Mouse (Mus musculus) embryonic facial prominence, embryonic 14.5 days (tissue): ENCODE measurements around the gene Mcfd2. TPM values are rescaled to one million over a fixed set of nuclear protein-coding genes. Genes with fewer than 3 reads are reported as not detected.
A peak's percentile ranks its signal among the peaks of the same experiment; 100 is the strongest.

ENCODE experiments used
- ATAC-seq: fragments of 200-750 bp; cut with Nextera tagmentation; 2 replicates; pipeline ENCODE4 v1.8.0; 2017; ENCODE audit warnings: low read depth, moderate number of reproducible peaks, moderate TSS enrichment
- DNase-seq: peaks from one replicate; pipeline ENCODE4 v3.0.0-alpha.2; 2015; ENCODE audit warnings: low spot score
- H3K27ac ChIP-seq: fragments of 300-500 bp; sonication (generic); replicated peaks from 2 replicates; pipeline ENCODE4 v1.5.1; 2014; ENCODE audit warnings: low read depth, mild to moderate bottlenecking, low read length, moderate library complexity
- H3K27me3 ChIP-seq: fragments of 300-500 bp; sonication (generic); replicated peaks from 2 replicates; pipeline ENCODE4 v1.6.1; 2014; ENCODE audit warnings: low read length; ENCODE audit not compliant: control insufficient read depth, insufficient read depth
- H3K36me3 ChIP-seq: fragments of 300-500 bp; sonication (generic); 2 replicates; pipeline ENCODE4 v1.6.1; 2014; ENCODE audit warnings: low read length, mixed read lengths; ENCODE audit not compliant: control insufficient read depth, insufficient read depth
- H3K4me1 ChIP-seq: fragments of 300-500 bp; sonication (generic); 2 replicates; pipeline ENCODE4 v1.6.1; 2014; ENCODE audit warnings: antibody characterized with exemption, low read length; ENCODE audit not compliant: control insufficient read depth, insufficient read depth
- H3K4me2 ChIP-seq: fragments of 300-500 bp; sonication (generic); 2 replicates; pipeline ENCODE4 v1.6.1; 2014; ENCODE audit warnings: low read depth, mild to moderate bottlenecking, low read length, moderate library complexity, mixed read lengths
- H3K4me3 ChIP-seq: fragments of 300-500 bp; sonication (generic); 2 replicates; pipeline ENCODE4 v1.5.1; 2014; ENCODE audit warnings: low read depth, mild to moderate bottlenecking, low read length
- H3K9ac ChIP-seq: fragments of 300-500 bp; sonication (generic); 2 replicates; pipeline ENCODE4 v1.6.1; 2014; ENCODE audit warnings: low read depth, mild to moderate bottlenecking, low read length, moderate library complexity, mixed read lengths
- H3K9me3 ChIP-seq: fragments of 300-500 bp; sonication (generic); 2 replicates; pipeline ENCODE4 v1.6.1; 2016; ENCODE audit warnings: low read length; ENCODE audit not compliant: control insufficient read depth
- WGBS: fragments of 180-500 bp; shearing (Covaris S2); extraction: QIAGEN DNeasy Blood & Tissue Kit; methylation state at CpG from one replicate; pipeline ENCODE4 v1.1.7; 2014; 5-methylcytosine and 5-hydroxymethylcytosine counted together
- polyA plus RNA-seq: library from polyadenylated mRNA; unstranded; fragments of >200 nt; fragmentation: Nextera tagmentation; extraction: Ambion mirVana; gene quantifications from 2 replicates; pipeline ENCODE4 v1.2.1, GENCODE M21; 2014

Gene Mcfd2
- 113 TPM in 2 replicates for polyA plus RNA-seq

DNA sequence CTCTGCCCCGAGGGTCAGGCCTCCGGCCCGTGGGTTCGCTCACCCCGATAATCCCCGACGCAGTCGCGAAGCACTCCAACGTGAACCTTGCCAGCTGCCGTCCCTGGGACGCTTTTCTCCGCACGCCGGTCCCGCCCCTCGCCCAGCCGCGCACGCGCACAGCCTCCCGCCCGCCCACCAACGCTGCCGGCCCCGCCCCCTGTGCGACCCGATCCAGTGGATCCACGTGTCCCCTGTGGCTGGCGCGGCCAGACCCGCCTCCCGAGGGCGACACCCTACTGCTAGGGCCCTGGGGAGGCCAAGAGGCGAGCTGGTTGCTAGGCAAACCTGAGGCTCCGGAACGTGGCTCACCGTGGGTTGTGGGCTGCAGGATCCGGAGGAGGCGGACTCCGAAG lies at the start of gene Mcfd2:
Gene Mcfd2, minus strand, starts transcription at position 144 of the 395 bp plus-strand sequence.
- Histone ChIP-seq H3K9ac (peak within 1 kb of the TSS; percentile 92), H3K4me1 (peaks cover 9% of the 10 kb centered on the region; the same call in 1 of the 2 replicates), H3K4me3 (peak within 1 kb of the TSS; percentile 81), H3K27ac (peak within 1 kb of the TSS; percentile 74), H3K4me2 (peak within 1 kb of the TSS; percentile 69), H3K9me3 (peaks cover 11% of the 10 kb centered on the region; the same call in 1 of the 2 replicates), H3K36me3 (peaks cover 26% of the 10 kb centered on the region), H3K27me3 (no peaks in the 10 kb centered on the region)
- DNase-seq = peak; percentile 96
- under 1% methylated on average over 25 of the region's 41 CpGs for WGBS
- peak; percentile 95 for ATAC-seq

- WGBS = 5% methylated on average over 9 of the region's 9 CpGs
- ATAC-seq (peak; percentile 77), DNase-seq (peak; percentile 91)
- Histone ChIP-seq H3K4me1 (0 out of 2 replicates have a peak, but pooled peaks cover 5% of the 10 kb centered on the region), H3K36me3 (no peaks in the 10 kb centered on the region), H3K4me2 (0 out of 2 replicates have a peak overlapping the region, but pooled peaks have one; percentile 10), H3K4me3 (no peak overlapping the region), H3K27me3 (no peaks in the 10 kb centered on the region; the same call in 1 of the 2 replicates), H3K9ac (no peak overlapping the region), H3K9me3 (no peaks in the 10 kb centered on the region), H3K27ac (no peak overlapping the region)
Observed at GRCm38 (mm10) chr17:87315021-87315531, 49.3 kb upstream of the Mcfd2 start.

- H3K9me3 ChIP-seq = no peaks in the 10 kb centered on the region
- no peak overlapping the region for H3K9ac ChIP-seq
- no peak overlapping the region for H3K27ac ChIP-seq
- ATAC-seq (peak; percentile 4; the same call in 1 of the 2 replicates), DNase-seq (no peak)
- 0 out of 2 replicates have a peak overlapping the region, but pooled peaks have one; percentile 10 for H3K4me2 ChIP-seq
- 38% methylated on average over 5 of the region's 5 CpGs for WGBS
- no peaks in the 10 kb centered on the region; the same call in 1 of the 2 replicates for H3K27me3 ChIP-seq
- 0 out of 2 replicates have a peak, but pooled peaks cover 5% of the 10 kb centered on the region for H3K4me1 ChIP-seq
- no peaks in the 10 kb centered on the region for H3K36me3 ChIP-seq
- no peak overlapping the region for H3K4me3 ChIP-seq
Observed at GRCm38 (mm10) chr17:87314530-87314946, 48.8 kb upstream of the Mcfd2 start.

DNA sequence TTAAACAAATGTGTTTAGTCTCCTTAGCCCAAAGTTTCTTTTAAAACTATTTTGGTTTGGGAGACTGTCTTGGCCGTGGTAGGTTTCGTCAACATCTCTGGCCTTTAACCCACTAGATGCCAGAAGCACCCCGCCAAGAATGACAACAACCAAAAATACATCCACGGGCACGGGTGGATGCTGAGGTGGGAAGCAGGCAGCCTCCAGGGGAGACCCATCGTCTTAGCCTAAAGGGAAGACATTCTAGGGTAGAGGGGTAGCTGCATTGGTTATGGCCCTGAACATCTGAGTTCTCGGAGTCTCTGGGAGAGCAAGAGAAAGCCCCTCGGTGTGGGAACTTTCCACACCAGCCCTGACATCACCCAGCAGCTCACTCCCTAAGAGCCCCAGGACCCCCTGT lies 48.4 kb upstream of the Mcfd2 start:
- no peaks in the 10 kb centered on the region for H3K36me3 ChIP-seq
- H3K27ac ChIP-seq = no peak overlapping the region
- 68% methylated on average over 8 of the region's 8 CpGs for WGBS
- H3K9me3 ChIP-seq = no peaks in the 10 kb centered on the region
- ATAC-seq = no peak
- no peak overlapping the region for H3K4me2 ChIP-seq
- H3K4me1 ChIP-seq = 0 out of 2 replicates have a peak, but pooled peaks cover 5% of the 10 kb centered on the region
- no peak overlapping the region for H3K4me3 ChIP-seq
- no peak overlapping the region for H3K9ac ChIP-seq
- H3K27me3 ChIP-seq = no peaks in the 10 kb centered on the region; the same call in 1 of the 2 replicates
- no peak for DNase-seq

- Histone ChIP-seq H3K4me2 (peak overlapping the region; percentile 18), H3K9me3 (no peaks in the 10 kb centered on the region), H3K4me3 (no peak overlapping the region), H3K27me3 (no peaks in the 10 kb centered on the region; the same call in 1 of the 2 replicates), H3K27ac (0 out of 2 replicates have a peak overlapping the region, but pooled peaks have one; percentile 22), H3K4me1 (0 out of 2 replicates have a peak, but pooled peaks cover 5% of the 10 kb centered on the region), H3K9ac (no peak overlapping the region), H3K36me3 (no peaks in the 10 kb centered on the region)
- 33% methylated on average over 18 of the region's 18 CpGs for WGBS
- DNase-seq (no peak), ATAC-seq (no peak)
Observed at GRCm38 (mm10) chr17:87312924-87313870, 47.5 kb upstream of the Mcfd2 start.

DNA sequence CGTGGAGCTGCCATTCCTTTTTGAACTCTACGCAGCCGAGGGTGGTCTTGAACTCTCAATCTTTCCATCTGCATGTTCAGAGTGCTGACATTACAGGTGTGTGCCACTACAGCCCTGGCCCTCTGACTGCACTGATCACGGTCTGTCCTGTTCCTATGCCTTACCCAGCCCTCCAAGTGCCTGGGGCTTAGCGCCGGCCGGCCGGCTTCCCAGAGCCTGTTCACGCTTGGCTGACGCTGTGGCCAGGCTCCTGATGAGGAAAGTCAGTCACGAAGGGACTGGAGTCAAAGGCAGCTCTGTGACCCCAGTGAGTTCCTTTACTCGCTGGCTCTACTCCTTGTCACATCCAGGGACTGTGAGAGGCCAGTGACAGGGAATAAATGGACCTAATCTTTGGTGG lies 46.6 kb upstream of the Mcfd2 start:
- no peak for DNase-seq
- Histone ChIP-seq H3K36me3 (no peaks in the 10 kb centered on the region), H3K27ac (no peak overlapping the region), H3K9ac (no peak overlapping the region), H3K9me3 (no peaks in the 10 kb centered on the region), H3K4me1 (0 out of 2 replicates have a peak, but pooled peaks cover 5% of the 10 kb centered on the region), H3K27me3 (no peaks in the 10 kb centered on the region; the same call in 1 of the 2 replicates), H3K4me3 (no peak overlapping the region), H3K4me2 (no peak overlapping the region)
- no peak for ATAC-seq
- 41% methylated on average over 12 of the region's 12 CpGs for WGBS

DNA sequence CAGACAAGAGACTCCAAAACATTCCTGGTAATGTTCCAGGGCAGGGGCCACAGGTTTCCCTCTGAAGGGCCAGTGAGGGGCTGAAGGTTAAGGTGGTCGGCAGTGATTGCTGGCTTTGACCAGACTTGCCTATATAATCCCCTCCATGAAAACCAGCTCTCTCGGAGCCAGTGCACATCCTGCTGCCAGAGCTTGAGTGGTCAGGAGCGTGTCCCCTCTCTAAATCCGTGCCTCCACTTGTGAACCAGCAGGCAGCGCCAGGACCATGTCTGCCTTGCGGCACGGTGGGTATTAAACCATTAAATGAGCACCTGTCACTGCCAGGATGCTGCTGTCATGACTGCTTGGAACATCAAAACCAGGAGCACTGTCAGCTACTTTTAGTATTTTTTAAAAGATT lies 44.8 kb upstream of the Mcfd2 start:
- Histone ChIP-seq H3K36me3 (no peaks in the 10 kb centered on the region), H3K9me3 (no peaks in the 10 kb centered on the region), H3K27me3 (no peaks in the 10 kb centered on the region), H3K4me2 (no peak overlapping the region), H3K4me1 (0 out of 2 replicates have a peak, but pooled peaks cover 5% of the 10 kb centered on the region), H3K9ac (no peak overlapping the region), H3K4me3 (no peak overlapping the region), H3K27ac (no peak overlapping the region)
- WGBS = 81% methylated on average over 7 of the region's 7 CpGs
- ATAC-seq (no peak), DNase-seq (no peak)

DNA sequence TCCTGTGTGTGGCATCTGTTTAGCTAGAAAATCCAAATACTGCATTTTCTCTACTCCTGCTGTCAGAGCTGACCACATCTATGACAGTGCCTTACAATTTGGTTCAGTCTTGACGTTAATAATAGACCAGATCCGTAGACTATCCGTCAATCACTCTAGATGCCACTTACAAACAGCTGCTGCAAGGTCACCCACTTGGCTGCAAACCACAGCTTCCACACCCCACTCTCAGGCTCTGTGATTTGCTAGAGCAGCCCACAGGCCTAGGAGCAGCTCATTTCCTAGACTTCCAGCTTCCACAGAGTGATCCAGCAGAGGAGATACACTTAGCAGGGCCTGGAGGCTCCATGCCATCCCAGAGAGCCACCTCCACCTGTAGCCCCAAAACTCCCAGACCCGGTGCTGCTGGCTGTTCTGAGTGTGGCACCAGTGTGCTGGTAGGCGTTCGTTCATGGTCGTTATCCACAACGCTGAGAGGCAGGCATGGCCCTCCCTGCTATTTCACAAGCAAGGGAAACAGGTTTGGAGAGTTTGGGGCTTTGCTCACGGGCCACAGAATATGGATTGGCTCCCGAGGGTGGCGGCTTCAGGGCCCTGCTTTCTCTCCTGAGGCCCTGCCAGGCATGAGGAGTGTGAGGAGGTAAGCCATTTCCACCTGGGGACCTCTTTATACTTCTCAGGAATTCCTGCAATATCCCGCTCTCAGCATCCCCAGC lies 43.5 kb upstream of the Mcfd2 start:
- ATAC-seq = peak; percentile 17; the same call in 1 of the 2 replicates
- no peak overlapping the region for H3K27ac ChIP-seq
- H3K4me3 ChIP-seq = no peak overlapping the region
- H3K9me3 ChIP-seq = no peaks in the 10 kb centered on the region
- no peaks in the 10 kb centered on the region for H3K27me3 ChIP-seq
- H3K36me3 ChIP-seq = no peaks in the 10 kb centered on the region
- DNase-seq = peak; percentile 49
- 0 out of 2 replicates have a peak, but pooled peaks cover 5% of the 10 kb centered on the region for H3K4me1 ChIP-seq
- WGBS = 76% methylated on average over 12 of the region's 12 CpGs
- no peak overlapping the region for H3K4me2 ChIP-seq
- H3K9ac ChIP-seq = no peak overlapping the region
